Mouse (Mus musculus): Measurements from ENCODE around the gene Lrrd1. TPM values are rescaled to one million over a fixed set of nuclear protein-coding genes. Genes with fewer than 3 reads are reported as not detected.
"Not testable (repeated sequence)": the region's sequence is repeated elsewhere in the genome, so short reads cannot be mapped to it uniquely, and the experiment has no call there.

Lrrd1 gene
- polyA plus RNA-seq (2015; fragmentation: Nextera tagmentation; extraction: Ambion mirVana) = 0.08 and 0.13 TPM in 2 replicates

- Histone ChIP-seq H3K27me3 (no peaks in the 10 kb centered on the region), H3K4me1 (replicated peaks) (0 out of 2 replicates have a peak, but pooled peaks cover 2% of the 10 kb centered on the region), H3K4me3 (peak within 1 kb of the TSS; percentile 39), H3K9me3 (no peaks in the 10 kb centered on the region), H3K27ac (replicated peaks) (no peak within 1 kb of the TSS), H3K4me2 (peak within 1 kb of the TSS; percentile 65), H3K9ac (peak within 1 kb of the TSS; percentile 39; the same call in 1 of the 2 replicates), H3K36me3 (peaks cover 15% of the 10 kb centered on the region)
- WGBS = 9% methylated on average over 24 of the region's 24 CpGs
- no peak for ATAC-seq (ENCODE audit: low FRiP score, low read depth)
Measured at GRCm38 (mm10) chr5:3845026-3845425, at the start of gene Lrrd1. Gene Lrrd1, plus strand, starts transcription at chr5:3845173.

GRCm38 (mm10) chr5:3797101-3797500 lies 47.9 kb upstream of the Lrrd1 start:
- not testable (repeated sequence) for H3K36me3 ChIP-seq; ATAC-seq (ENCODE audit: low FRiP score, low read depth); H3K9ac ChIP-seq; H3K4me2 ChIP-seq; H3K9me3 ChIP-seq; H3K27ac ChIP-seq (replicated peaks); H3K27me3 ChIP-seq; H3K4me3 ChIP-seq
- WGBS = 96% methylated on average over 2 of the region's 2 CpGs
- peaks cover 14% of the 10 kb centered on the region for H3K4me1 ChIP-seq (replicated peaks)

GRCm38 (mm10) chr5:3798656-3799055 lies 46.3 kb upstream of the Lrrd1 start:
- not testable (repeated sequence) for H3K36me3 ChIP-seq; H3K4me3 ChIP-seq; ATAC-seq (ENCODE audit: low FRiP score, low read depth); H3K9ac ChIP-seq; H3K9me3 ChIP-seq; H3K27ac ChIP-seq (replicated peaks); H3K4me2 ChIP-seq; H3K27me3 ChIP-seq
- H3K4me1 ChIP-seq (replicated peaks) = peaks cover 14% of the 10 kb centered on the region

GRCm38 (mm10) chr5:3800041-3800440 lies 44.9 kb upstream of the Lrrd1 start:
- ATAC-seq (ENCODE audit: low FRiP score, low read depth) = no peak
- H3K4me1 ChIP-seq (replicated peaks) = peaks cover 23% of the 10 kb centered on the region
- H3K4me3 ChIP-seq = no peak overlapping the region
- H3K36me3 ChIP-seq = no peaks in the 10 kb centered on the region
- H3K9ac ChIP-seq = no peak overlapping the region
- H3K9me3 ChIP-seq = no peaks in the 10 kb centered on the region
- no peak overlapping the region for H3K27ac ChIP-seq (replicated peaks)
- H3K4me2 ChIP-seq = no peak overlapping the region
- WGBS = 98% methylated on average over 1 of the region's 1 CpGs
- H3K27me3 ChIP-seq = no peaks in the 10 kb centered on the region

GRCm38 (mm10) chr5:3800881-3801280 lies 44.1 kb upstream of the Lrrd1 start:
- no peaks in the 10 kb centered on the region for H3K36me3 ChIP-seq
- 0 out of 2 replicates have a peak overlapping the region, but pooled peaks have one; percentile 10 for H3K9ac ChIP-seq
- no peak overlapping the region for H3K27ac ChIP-seq (replicated peaks)
- 0 out of 2 replicates have a peak overlapping the region, but pooled peaks have one; percentile 7 for H3K4me3 ChIP-seq
- peaks cover 27% of the 10 kb centered on the region for H3K4me1 ChIP-seq (replicated peaks)
- 77% methylated on average over 4 of the region's 4 CpGs for WGBS
- H3K9me3 ChIP-seq = no peaks in the 10 kb centered on the region
- H3K4me2 ChIP-seq = peak overlapping the region; percentile 87
- no peaks in the 10 kb centered on the region for H3K27me3 ChIP-seq
- no peak for ATAC-seq (ENCODE audit: low FRiP score, low read depth)

- WGBS = 5% methylated on average over 18 of the region's 18 CpGs
- ATAC-seq (ENCODE audit: low FRiP score, low read depth) = no peak; the same call in none of the 2 replicates
Measured at GRCm38 (mm10) chr5:3801672-3802432, 43.1 kb upstream of the Lrrd1 start.

GRCm38 (mm10) chr5:3802433-3803291 lies 42.3 kb upstream of the Lrrd1 start, which contains the start of the genes Ankib1 and Krit1:
Gene Ankib1, minus strand, starts transcription at chr5:3802925.
Gene Krit1, plus strand, starts transcription at chr5:3803184.
- H3K9ac ChIP-seq = peak within 1 kb of the TSS; percentile 69
- peak within 1 kb of the TSS; percentile 93 for H3K27ac ChIP-seq (replicated peaks)
- no peaks in the 10 kb centered on the region for H3K27me3 ChIP-seq
- WGBS = under 1% methylated on average over 76 of the region's 109 CpGs
- peak within 1 kb of the TSS; percentile 87 for H3K4me2 ChIP-seq
- H3K4me1 ChIP-seq (replicated peaks) = peaks cover 27% of the 10 kb centered on the region
- H3K4me3 ChIP-seq = peak within 1 kb of the TSS; percentile 73
- H3K36me3 ChIP-seq = no peaks in the 10 kb centered on the region
- peak; percentile 96 for ATAC-seq (ENCODE audit: low FRiP score, low read depth)
- no peaks in the 10 kb centered on the region for H3K9me3 ChIP-seq

More at GRCm38 (mm10) chr5:3801672-3802432, 43.1 kb upstream of the Lrrd1 start:
- H3K36me3 ChIP-seq = no peaks in the 10 kb centered on the region
- peak overlapping the region; percentile 87 for H3K4me2 ChIP-seq
- no peaks in the 10 kb centered on the region for H3K27me3 ChIP-seq
- peak overlapping the region; percentile 69 for H3K9ac ChIP-seq
- peaks cover 27% of the 10 kb centered on the region for H3K4me1 ChIP-seq (replicated peaks)
- H3K27ac ChIP-seq (replicated peaks) = peak overlapping the region; percentile 93
- peak overlapping the region; percentile 73 for H3K4me3 ChIP-seq
- no peaks in the 10 kb centered on the region for H3K9me3 ChIP-seq

- peak; percentile 83 for ATAC-seq (ENCODE audit: low FRiP score, low read depth)
- under 1% methylated on average over 36 of the region's 36 CpGs for WGBS
Measured at GRCm38 (mm10) chr5:3803292-3804165, 41.4 kb upstream of the Lrrd1 start.

GRCm38 (mm10) chr5:3808472-3808871 lies 36.5 kb upstream of the Lrrd1 start:
- Histone ChIP-seq H3K4me3 (no peak overlapping the region), H3K4me2 (no peak overlapping the region), H3K4me1 (replicated peaks) (peaks cover 12% of the 10 kb centered on the region), H3K36me3 (peaks cover 26% of the 10 kb centered on the region), H3K9me3 (no peaks in the 10 kb centered on the region), H3K9ac (no peak overlapping the region), H3K27ac (replicated peaks) (no peak overlapping the region), H3K27me3 (no peaks in the 10 kb centered on the region)
- no peak for ATAC-seq (ENCODE audit: low FRiP score, low read depth)
- WGBS = 97% methylated on average over 1 of the region's 1 CpGs

More at GRCm38 (mm10) chr5:3803292-3804165, 41.4 kb upstream of the Lrrd1 start:
- 0 out of 2 replicates have a peak, but pooled peaks cover under 1% of the 10 kb centered on the region for H3K36me3 ChIP-seq
- peak overlapping the region; percentile 73 for H3K4me3 ChIP-seq
- H3K4me1 ChIP-seq (replicated peaks) = peaks cover 27% of the 10 kb centered on the region
- peak overlapping the region; percentile 87 for H3K4me2 ChIP-seq
- H3K27ac ChIP-seq (replicated peaks) = peak overlapping the region; percentile 93
- H3K9ac ChIP-seq = peak overlapping the region; percentile 69
- no peaks in the 10 kb centered on the region for H3K27me3 ChIP-seq
- H3K9me3 ChIP-seq = no peaks in the 10 kb centered on the region

- Histone ChIP-seq H3K4me3 (no peak overlapping the region), H3K9me3 (no peaks in the 10 kb centered on the region), H3K9ac (no peak overlapping the region), H3K36me3 (peaks cover 48% of the 10 kb centered on the region), H3K27me3 (no peaks in the 10 kb centered on the region), H3K4me2 (no peak overlapping the region), H3K4me1 (replicated peaks) (no peaks in the 10 kb centered on the region), H3K27ac (replicated peaks) (no peak overlapping the region)
- no peak for ATAC-seq (ENCODE audit: low FRiP score, low read depth)
- WGBS = 82% methylated on average over 1 of the region's 1 CpGs
Measured at GRCm38 (mm10) chr5:3834107-3834506, 10.9 kb upstream of the Lrrd1 start.

- H3K9me3 ChIP-seq = no peaks in the 10 kb centered on the region
- H3K4me2 ChIP-seq = no peak overlapping the region
- H3K4me3 ChIP-seq = no peak overlapping the region
- no peaks in the 10 kb centered on the region for H3K27me3 ChIP-seq
- no peak for ATAC-seq (ENCODE audit: low FRiP score, low read depth)
- H3K36me3 ChIP-seq = no peaks in the 10 kb centered on the region
- no peaks in the 10 kb centered on the region for H3K4me1 ChIP-seq (replicated peaks)
- no peak overlapping the region for H3K27ac ChIP-seq (replicated peaks)
- no peak overlapping the region for H3K9ac ChIP-seq
- WGBS = 81% methylated on average over 4 of the region's 4 CpGs
Measured at GRCm38 (mm10) chr5:3870161-3870560, 25.2 kb downstream of the Lrrd1 start.

Measured in hindbrain, embryonic 15.5 days (tissue).